ENCODE assay signal across 32 mouse cellular contexts in genomic region chr6:113245585-113245984, GRCm38 (mm10). TPM values are rescaled to one million over a fixed set of nuclear protein-coding genes. Genes with fewer than 3 reads are reported as not detected.
DNase-seq lines count a peak whose midpoint lies in the region; ATAC-seq lines count a peak whose summit lies in the region.
"Had no signal": no experiment of that assay in that cellular context is flagged by ENCODE, and none has a peak within 500 bp of the region (broad histone marks: within the 10 kb centered on the region; RNA-seq: fewer than 3 reads in every experiment).

No protein-coding gene starts in this region.

- H3K36me3 ChIP-seq in forebrain, embryonic 15.5 days: peaks cover 28% of the 10 kb centered on the region

- H3K4me1 ChIP-seq in forebrain, embryonic 15.5 days: no peaks in the 10 kb centered on the region
- H3K4me1 ChIP-seq: hindbrain, embryonic 12.5 days; intestine, embryonic 15.5 days; limb, embryonic 12.5 days; lung, embryonic 15.5 days; neural tube, embryonic 15.5 days had no signal

- H3K9ac ChIP-seq in forebrain, embryonic 15.5 days (replicated peaks): no peak overlapping the region
- H3K9ac ChIP-seq: forebrain, postnatal 0 days; hindbrain, embryonic 12.5 days; intestine, embryonic 15.5 days; limb, embryonic 12.5 days; lung, embryonic 15.5 days; neural tube, embryonic 15.5 days had no signal

- peak; percentile 4 to 17 for DNase-seq in spleen, postnatal 36 days (ENCODE audit: low spot score in 2 of 2)
- no peak for DNase-seq in spleen, postnatal 4 days (ENCODE audit: low spot score in 2 of 2)
- DNase-seq in retina, postnatal 1 day: no peak
- DNase-seq in heart, postnatal 10 days: no peak
- DNase-seq: adrenal gland, postnatal 25 days; cerebellum, adult 11-12 months; cerebellum, adult 9-11 months; forebrain, postnatal 0 days; kidney, adult 9 months; kidney, postnatal 10 days; midbrain, embryonic 14.5 days; right cerebral cortex, postnatal 4 days; thymus, adult 18-20 months; thymus, postnatal 4 days had no signal

- no peak overlapping the region for H3K27ac ChIP-seq in forebrain, embryonic 15.5 days (replicated peaks)
- H3K27ac ChIP-seq: hindbrain, embryonic 12.5 days; hindbrain, postnatal 0 days; intestine, embryonic 15.5 days; left cerebral cortex, adult 2 months; limb, embryonic 12.5 days; lung, embryonic 15.5 days; neural tube, embryonic 15.5 days; stomach, postnatal 0 days had no signal

- H3K27me3 ChIP-seq in forebrain, embryonic 15.5 days: no peaks in the 10 kb centered on the region
- H3K27me3 ChIP-seq: CH12.LX; hindbrain, embryonic 12.5 days; intestine, embryonic 15.5 days; limb, embryonic 12.5 days; lung, embryonic 15.5 days; neural tube, embryonic 15.5 days had no signal

- WGBS in forebrain, embryonic 15.5 days: 97% methylated on average over 2 of the region's 2 CpGs

- no peak overlapping the region for H3K4me3 ChIP-seq in forebrain, embryonic 15.5 days
- H3K4me3 ChIP-seq: erythroblast, embryonic 14.5 days; hindbrain, embryonic 12.5 days; intestine, embryonic 15.5 days; left cerebral cortex, adult 2 months; limb, embryonic 12.5 days; lung, embryonic 15.5 days; neural tube, embryonic 15.5 days had no signal

- no peaks in the 10 kb centered on the region for H3K9me3 ChIP-seq in forebrain, embryonic 15.5 days
- H3K9me3 ChIP-seq: hindbrain, embryonic 12.5 days; intestine, embryonic 15.5 days; limb, embryonic 12.5 days; lung, embryonic 15.5 days; neural tube, embryonic 15.5 days had no signal

- intact Hi-C loops in heart, postnatal 10 days (cut with DNase I): no loop called here

- no peak overlapping the region for H3K4me2 ChIP-seq in forebrain, embryonic 15.5 days (replicated peaks)
- H3K4me2 ChIP-seq: hindbrain, embryonic 12.5 days; intestine, embryonic 15.5 days; limb, embryonic 12.5 days; lung, embryonic 15.5 days; neural tube, embryonic 15.5 days had no signal

- peak; percentile 93 for ATAC-seq in common myeloid progenitor, adult 5-6 weeks (replicated peaks; ENCODE audit: low read depth, poor library complexity, severe bottlenecking)
- ATAC-seq in megakaryocyte progenitor cell, adult 5-6 weeks (replicated peaks; ENCODE audit: poor library complexity): peak; percentile 70
- ATAC-seq in forebrain, embryonic 15.5 days (replicated peaks): no peak
- ATAC-seq: forebrain, postnatal 0 days; hindbrain, postnatal 0 days; intestine, embryonic 15.5 days had no signal

RNA-seq across cellular contexts. Expression of gene Mtmr14, which starts 7.9 kb away (rescaled TPM):
- total RNA-seq in common myeloid progenitor, adult 5-6 weeks (2017): 20.5 and 35.4 TPM in 2 replicates
- 22.7 and 24.3 TPM in 2 replicates for total RNA-seq in megakaryocyte progenitor cell, adult 5-6 weeks (2015)
- total RNA-seq in megakaryocyte progenitor cell, adult 5-6 weeks (2017): 39.7 and 55.8 TPM in 2 replicates
- polyA plus RNA-seq in forebrain, embryonic 15.5 days (2015; fragmentation: Nextera tagmentation; extraction: Ambion mirVana): 47.0 and 53.8 TPM in 2 replicates
- total RNA-seq in heart, postnatal 10 days (2021): 10 to 100 TPM; 15.5 to 16.1 TPM

RNA-seq across cellular contexts. Expression of gene Cpne9, which starts 36.5 kb away (rescaled TPM):
- total RNA-seq in common myeloid progenitor, adult 5-6 weeks (2017): 0.05 TPM in 1 of 2 replicates, not detected in the other
- total RNA-seq in megakaryocyte progenitor cell, adult 5-6 weeks (2015): 0.49 TPM in 1 of 2 replicates, not detected in the other
- not detected in 2 replicates for total RNA-seq in megakaryocyte progenitor cell, adult 5-6 weeks (2017)
- polyA plus RNA-seq in forebrain, embryonic 15.5 days (2015; fragmentation: Nextera tagmentation; extraction: Ambion mirVana): 0.34 and 0.39 TPM in 2 replicates
- not detected for total RNA-seq in heart, postnatal 10 days (2021)
- total RNA-seq: gastrocnemius, adult 8-10 months; heart, postnatal 25 days; liver, adult 2 months had no signal
- polyA plus RNA-seq: large intestine, adult 2 months; liver, adult 2 months; lung, embryonic 15.5 days; stomach, postnatal 0 days had no signal

RNA-seq across cellular contexts. Expression of gene Lhfpl4, which starts 50.4 kb away (rescaled TPM):
- total RNA-seq in common myeloid progenitor, adult 5-6 weeks (2017): not detected in 2 replicates
- total RNA-seq in megakaryocyte progenitor cell, adult 5-6 weeks (2015): 0.15 and 0.39 TPM in 2 replicates
- total RNA-seq in megakaryocyte progenitor cell, adult 5-6 weeks (2017): not detected in 2 replicates
- polyA plus RNA-seq in forebrain, embryonic 15.5 days (2015; fragmentation: Nextera tagmentation; extraction: Ambion mirVana): 42.3 and 44.6 TPM in 2 replicates
- under 1 TPM; 0.41 to 0.47 TPM for total RNA-seq in heart, postnatal 10 days (2021)
- total RNA-seq: liver, adult 2 months; megakaryocyte-erythroid progenitor cell, adult 5-6 weeks had no signal

Comparison
In these comparisons a context has a peak if more than half of its experiments do, and no peak if none do; other contexts are left out.
1. DNase-seq: peak in spleen, postnatal 36 days (2 of 2); none in spleen, postnatal 4 days (0 of 2), retina, postnatal 1 day (single experiment) and heart, postnatal 10 days (0 of 2).